16 mouse cellular contexts compared by ENCODE assay signal in genomic region chr11:119958856-119959255, GRCm38 (mm10).
"Had no signal": no experiment of that assay in that cellular context is flagged by ENCODE, and none has a peak within 500 bp of the region (broad histone marks: within the 10 kb centered on the region; RNA-seq: fewer than 3 reads in every experiment).

No protein-coding gene starts in this region.

- H3K4me3 ChIP-seq: limb, embryonic 12.5 days; liver, embryonic 13.5 days; megakaryocyte, embryonic 14.5 days; midbrain, embryonic 12.5 days; neural tube, embryonic 12.5 days had no signal

- H3K9me3 ChIP-seq: limb, embryonic 12.5 days; liver, embryonic 13.5 days; megakaryocyte, embryonic 14.5 days; midbrain, embryonic 12.5 days; neural tube, embryonic 12.5 days had no signal

- H3K27me3 ChIP-seq: limb, embryonic 12.5 days; liver, embryonic 13.5 days; midbrain, embryonic 12.5 days; neural tube, embryonic 12.5 days had no signal

- H3K4me1 ChIP-seq: neural tube, embryonic 12.5 days had no signal

- DNase-seq: liver; liver, embryonic 13.5 days; liver, postnatal 0 days; retina, postnatal 1 day; right cerebral cortex, postnatal 4 days; spleen, adult 18-20 months; thymus, adult 18-20 months; thymus, postnatal 14 days had no signal

- H3K9ac ChIP-seq: limb, embryonic 12.5 days; liver, embryonic 13.5 days; liver, postnatal 0 days; midbrain, embryonic 12.5 days; neural tube, embryonic 12.5 days had no signal

- ATAC-seq: hindbrain, embryonic 16.5 days; inflammation-experienced regulatory T-cells, adult 6 months; intestine, postnatal 0 days; liver, postnatal 0 days had no signal

- H3K4me2 ChIP-seq: limb, embryonic 12.5 days; liver, embryonic 13.5 days; midbrain, embryonic 12.5 days; neural tube, embryonic 12.5 days had no signal

- H3K27ac ChIP-seq: limb, embryonic 12.5 days; liver, embryonic 13.5 days; macrophage; midbrain, embryonic 12.5 days; neural tube, embryonic 12.5 days had no signal

- H3K36me3 ChIP-seq: liver, embryonic 13.5 days; midbrain, embryonic 12.5 days; neural tube, embryonic 12.5 days had no signal
